Mouse (Mus musculus): ENCODE data around the gene Olfr1232. TPM values are rescaled to one million over a fixed set of nuclear protein-coding genes. Genes with fewer than 3 reads are reported as not detected.

Olfr1232 gene
- not detected in 2 replicates for polyA plus RNA-seq (2015; fragmentation: Nextera tagmentation; extraction: Ambion mirVana)

DNA sequence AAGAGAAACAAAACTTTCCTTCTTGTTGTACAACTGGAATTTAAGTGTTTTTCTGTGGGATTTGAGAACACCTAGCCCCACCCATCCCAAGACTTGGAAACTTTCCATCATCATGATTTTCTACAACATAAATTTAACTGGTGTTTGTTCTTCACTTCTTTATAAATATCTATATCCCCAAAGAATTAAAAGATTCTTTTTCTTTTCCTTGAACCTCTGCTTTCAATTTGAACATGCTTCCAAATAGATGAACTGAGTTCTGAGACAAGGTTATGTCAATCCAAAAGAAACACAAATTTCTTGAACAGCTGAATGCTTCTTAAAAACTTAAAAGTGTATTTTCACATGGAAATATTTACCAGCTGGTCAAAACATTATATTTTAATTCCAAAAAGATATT is at the start of gene Olfr1232:
Olfr1232 (minus strand) TSS at position 101 of the 400 bp plus-strand sequence.
- ATAC-seq (replicated peaks): no peak
- Histone ChIP-seq H3K4me2 (replicated peaks) (no peak within 1 kb of the TSS), H3K4me1 (no peaks in the 10 kb centered on the region)

DNA sequence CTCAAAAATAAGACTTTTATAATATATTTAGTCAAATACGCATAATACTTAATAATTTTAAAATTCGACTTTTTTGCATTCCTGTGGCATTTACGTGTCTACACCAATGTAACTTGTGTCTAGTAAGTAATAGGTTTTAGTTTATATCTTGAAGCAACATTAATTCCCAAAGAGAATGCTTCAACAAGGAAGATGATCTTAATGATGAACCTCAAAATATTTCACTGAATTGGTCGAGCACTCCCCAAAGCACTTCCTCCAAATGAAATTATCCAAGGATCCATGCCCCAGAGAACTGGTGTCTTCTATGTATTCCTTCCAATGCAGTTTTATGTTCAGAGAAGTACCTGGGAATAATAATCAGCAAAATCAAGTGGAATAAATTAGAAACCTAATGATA is 35.3 kb upstream of the Olfr1232 start, which contains the start of gene Olfr1234:
Olfr1234 (minus strand) TSS at position 101 of the 400 bp plus-strand sequence.
- no peak for ATAC-seq (replicated peaks)
- no peaks in the 10 kb centered on the region for H3K4me1 ChIP-seq
- no peaks in the 10 kb centered on the region for H3K9me3 ChIP-seq
- 92% methylated on average over 4 of the region's 4 CpGs for WGBS
- no peaks in the 10 kb centered on the region for H3K36me3 ChIP-seq
- H3K9ac ChIP-seq (replicated peaks): no peak within 1 kb of the TSS
- H3K27me3 ChIP-seq: no peaks in the 10 kb centered on the region
- H3K27ac ChIP-seq (replicated peaks): no peak within 1 kb of the TSS
- H3K4me2 ChIP-seq (replicated peaks): no peak within 1 kb of the TSS
- H3K4me3 ChIP-seq: no peak within 1 kb of the TSS

More for the DNA sequence above, at the start of gene Olfr1232:
- Histone ChIP-seq H3K9me3 (no peaks in the 10 kb centered on the region), H3K9ac (replicated peaks) (no peak within 1 kb of the TSS), H3K4me3 (no peak within 1 kb of the TSS), H3K27ac (replicated peaks) (no peak within 1 kb of the TSS), H3K36me3 (no peaks in the 10 kb centered on the region), H3K27me3 (no peaks in the 10 kb centered on the region)

DNA sequence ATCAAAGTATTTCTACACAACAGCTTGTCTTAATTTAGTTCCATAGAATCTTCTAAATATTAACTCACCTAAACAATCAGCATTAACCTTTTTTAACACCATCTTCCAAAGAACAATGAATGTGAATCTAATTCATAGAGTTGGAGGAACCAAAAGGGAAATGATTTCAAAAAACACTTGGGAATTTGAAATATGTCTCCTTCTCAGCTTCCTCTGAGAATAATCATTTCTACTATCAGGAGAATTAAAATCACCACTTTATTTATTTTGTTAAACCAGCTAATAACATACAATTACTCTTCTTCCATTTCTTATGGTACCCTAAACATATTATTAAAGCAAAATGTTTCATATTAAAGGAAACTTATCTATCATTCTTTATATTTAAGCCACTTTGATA is 12.8 kb upstream of the Olfr1232 start, which contains the start of gene Olfr1233:
Olfr1233 (minus strand) TSS at position 101 of the 400 bp plus-strand sequence.
- no peaks in the 10 kb centered on the region for H3K9me3 ChIP-seq
- no peak within 1 kb of the TSS for H3K27ac ChIP-seq (replicated peaks)
- no peak within 1 kb of the TSS for H3K9ac ChIP-seq (replicated peaks)
- no peaks in the 10 kb centered on the region for H3K36me3 ChIP-seq
- no peak within 1 kb of the TSS for H3K4me3 ChIP-seq
- H3K4me1 ChIP-seq: no peaks in the 10 kb centered on the region
- no peaks in the 10 kb centered on the region for H3K27me3 ChIP-seq
- ATAC-seq (replicated peaks): no peak
- no peak within 1 kb of the TSS for H3K4me2 ChIP-seq (replicated peaks)

DNA sequence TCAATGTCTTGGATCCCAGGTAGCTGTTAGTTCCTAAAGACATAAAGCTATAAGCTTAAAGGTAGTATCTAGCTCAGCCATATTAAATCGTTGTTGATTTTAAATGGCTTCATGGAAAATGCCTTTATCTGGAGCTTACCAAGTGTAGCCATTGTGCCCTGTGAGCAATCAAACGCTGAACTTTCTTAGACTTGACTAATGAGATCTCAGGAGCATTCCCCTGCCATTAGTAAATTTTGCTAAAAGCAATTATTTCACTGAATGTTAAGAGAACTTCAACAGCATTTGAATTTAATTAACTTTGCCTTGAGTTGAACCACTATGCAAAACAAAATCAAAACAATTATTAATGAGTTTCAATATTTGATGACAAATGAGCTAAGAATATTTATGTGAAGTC is 22.5 kb downstream of the Olfr1232 start, which contains the start of gene Olfr1231:
Olfr1231 (minus strand) TSS at position 101 of the 400 bp plus-strand sequence.
- no peak for ATAC-seq (replicated peaks)
- 59% methylated on average over 2 of the region's 2 CpGs for WGBS

DNA sequence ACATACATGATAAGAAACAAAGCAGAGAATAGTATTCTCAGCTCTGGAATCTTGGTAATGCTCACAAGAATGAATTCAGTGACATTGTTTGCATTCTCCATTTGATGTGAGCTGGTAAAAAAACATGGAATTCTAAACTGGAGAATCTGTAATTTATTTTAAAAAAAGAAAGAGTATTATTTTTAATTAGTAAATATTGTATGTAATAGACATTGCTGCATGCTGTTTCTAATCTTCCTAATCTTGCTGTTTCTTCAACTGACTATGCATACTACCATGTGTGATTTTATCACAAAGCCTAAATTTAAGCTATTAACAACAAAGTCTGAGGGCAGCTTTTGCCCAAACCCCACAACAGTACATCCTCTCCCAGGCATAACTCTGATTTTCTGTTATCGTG is 32.3 kb downstream of the Olfr1232 start, which contains the start of gene Olfr1230:
Olfr1230 (minus strand) TSS at position 101 of the 400 bp plus-strand sequence.
- Histone ChIP-seq H3K27me3 (no peaks in the 10 kb centered on the region), H3K9me3 (no peaks in the 10 kb centered on the region), H3K4me3 (no peak within 1 kb of the TSS), H3K9ac (replicated peaks) (no peak within 1 kb of the TSS), H3K36me3 (no peaks in the 10 kb centered on the region), H3K4me1 (no peaks in the 10 kb centered on the region), H3K27ac (replicated peaks) (no peak within 1 kb of the TSS), H3K4me2 (replicated peaks) (no peak within 1 kb of the TSS)
- 83% methylated on average over 1 of the region's 1 CpGs for WGBS
- no peak for ATAC-seq (replicated peaks)

More for the DNA sequence above, 22.5 kb downstream of the Olfr1232 start, which contains the start of gene Olfr1231:
- Histone ChIP-seq H3K27ac (replicated peaks) (no peak within 1 kb of the TSS), H3K4me2 (replicated peaks) (no peak within 1 kb of the TSS), H3K9me3 (no peaks in the 10 kb centered on the region), H3K4me1 (no peaks in the 10 kb centered on the region), H3K36me3 (no peaks in the 10 kb centered on the region), H3K4me3 (no peak within 1 kb of the TSS), H3K27me3 (no peaks in the 10 kb centered on the region), H3K9ac (replicated peaks) (no peak within 1 kb of the TSS)

DNA sequence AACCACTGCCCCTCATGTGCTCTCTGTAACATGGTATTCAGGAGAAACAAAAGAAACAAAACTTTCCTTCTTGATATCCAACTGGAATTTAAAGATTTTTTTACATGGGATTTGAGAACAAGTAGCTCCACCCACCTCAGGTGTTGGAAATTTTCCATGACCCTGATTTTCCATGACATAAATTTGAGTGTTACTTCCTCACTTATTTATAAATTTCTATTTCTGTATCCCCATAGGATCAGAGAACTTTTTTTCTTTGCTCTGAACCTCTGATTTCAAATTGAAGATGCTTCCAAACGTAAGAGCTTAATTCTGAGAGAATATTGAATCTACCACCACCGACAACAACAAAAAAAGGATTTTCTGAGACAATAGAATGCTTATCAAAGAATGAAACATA is 41.6 kb downstream of the Olfr1232 start, which contains the start of gene Olfr1229:
Olfr1229 (minus strand) TSS at position 101 of the 400 bp plus-strand sequence.
- Histone ChIP-seq H3K36me3 (no peaks in the 10 kb centered on the region), H3K4me3 (no peak within 1 kb of the TSS), H3K4me1 (no peaks in the 10 kb centered on the region), H3K9ac (replicated peaks) (no peak within 1 kb of the TSS), H3K9me3 (no peaks in the 10 kb centered on the region), H3K27ac (replicated peaks) (no peak within 1 kb of the TSS), H3K4me2 (replicated peaks) (no peak within 1 kb of the TSS), H3K27me3 (no peaks in the 10 kb centered on the region)
- WGBS: 78% methylated on average over 2 of the region's 2 CpGs
- no peak for ATAC-seq (replicated peaks)

Other genes with a start within 250 kb of the Olfr1232 start
- not detected in 2 replicates for gene Olfr1219, start 246.2 kb downstream of the Olfr1232 start, polyA plus RNA-seq (2015; fragmentation: Nextera tagmentation; extraction: Ambion mirVana)
- not detected in 2 replicates for gene Olfr1220, start 222.8 kb downstream of the Olfr1232 start, polyA plus RNA-seq (2015; fragmentation: Nextera tagmentation; extraction: Ambion mirVana)
- gene Olfr1221, start 212.4 kb downstream of the Olfr1232 start, polyA plus RNA-seq (2015; fragmentation: Nextera tagmentation; extraction: Ambion mirVana): not detected in 2 replicates
- not detected in 2 replicates for gene Olfr1222, start 196.6 kb downstream of the Olfr1232 start, polyA plus RNA-seq (2015; fragmentation: Nextera tagmentation; extraction: Ambion mirVana)
- not detected in 2 replicates for gene Olfr1223, start 178.1 kb downstream of the Olfr1232 start, polyA plus RNA-seq (2015; fragmentation: Nextera tagmentation; extraction: Ambion mirVana)
- not detected in 2 replicates for gene Olfr1224-ps1, start 165.6 kb downstream of the Olfr1232 start, polyA plus RNA-seq (2015; fragmentation: Nextera tagmentation; extraction: Ambion mirVana)
- not detected in 2 replicates for gene Olfr1225, start 155.0 kb downstream of the Olfr1232 start, polyA plus RNA-seq (2015; fragmentation: Nextera tagmentation; extraction: Ambion mirVana)
- gene Olfr1226, start 129.6 kb downstream of the Olfr1232 start, polyA plus RNA-seq (2015; fragmentation: Nextera tagmentation; extraction: Ambion mirVana): not detected in 2 replicates
- not detected in 2 replicates for gene Olfr1228, start 75.6 kb downstream of the Olfr1232 start, polyA plus RNA-seq (2015; fragmentation: Nextera tagmentation; extraction: Ambion mirVana)
- gene Olfr1229, start 41.7 kb downstream of the Olfr1232 start, polyA plus RNA-seq (2015; fragmentation: Nextera tagmentation; extraction: Ambion mirVana): not detected in 2 replicates
- not detected in 2 replicates for gene Olfr1230, start 32.4 kb downstream of the Olfr1232 start, polyA plus RNA-seq (2015; fragmentation: Nextera tagmentation; extraction: Ambion mirVana)
- not detected in 2 replicates for gene Olfr1231, start 22.6 kb downstream of the Olfr1232 start, polyA plus RNA-seq (2015; fragmentation: Nextera tagmentation; extraction: Ambion mirVana)
- gene Olfr1233, start 12.7 kb upstream of the Olfr1232 start, polyA plus RNA-seq (2015; fragmentation: Nextera tagmentation; extraction: Ambion mirVana): not detected in 2 replicates
- not detected in 2 replicates for gene Olfr1234, start 35.2 kb upstream of the Olfr1232 start, polyA plus RNA-seq (2015; fragmentation: Nextera tagmentation; extraction: Ambion mirVana)
- gene Olfr1238, start 80.0 kb upstream of the Olfr1232 start, polyA plus RNA-seq (2015; fragmentation: Nextera tagmentation; extraction: Ambion mirVana): not detected in 2 replicates
- not detected in 2 replicates for gene Olfr1239, start 90.7 kb upstream of the Olfr1232 start, polyA plus RNA-seq (2015; fragmentation: Nextera tagmentation; extraction: Ambion mirVana)
- gene Olfr1240, start 113.3 kb upstream of the Olfr1232 start, polyA plus RNA-seq (2015; fragmentation: Nextera tagmentation; extraction: Ambion mirVana): not detected in 2 replicates
- not detected in 2 replicates for gene Olfr1241, start 157.5 kb upstream of the Olfr1232 start, polyA plus RNA-seq (2015; fragmentation: Nextera tagmentation; extraction: Ambion mirVana)
- not detected in 2 replicates for gene Olfr1242, start 168.7 kb upstream of the Olfr1232 start, polyA plus RNA-seq (2015; fragmentation: Nextera tagmentation; extraction: Ambion mirVana)
- not detected in 2 replicates for gene Olfr1243, start 201.8 kb upstream of the Olfr1232 start, polyA plus RNA-seq (2015; fragmentation: Nextera tagmentation; extraction: Ambion mirVana)
- not detected in 2 replicates for gene Olfr1245, start 248.8 kb upstream of the Olfr1232 start, polyA plus RNA-seq (2015; fragmentation: Nextera tagmentation; extraction: Ambion mirVana)